Mouse (Mus musculus): Measurements from ENCODE around the gene Fbxo11. TPM values are rescaled to one million over a fixed set of nuclear protein-coding genes. Genes with fewer than 3 reads are reported as not detected.
"Not testable (repeated sequence)": the region's sequence is repeated elsewhere in the genome, so short reads cannot be mapped to it uniquely, and the experiment has no call there.

Fbxo11 gene
- polyA plus RNA-seq, 1 experiment from 2014 or later, result 10.0 TPM

DNA sequence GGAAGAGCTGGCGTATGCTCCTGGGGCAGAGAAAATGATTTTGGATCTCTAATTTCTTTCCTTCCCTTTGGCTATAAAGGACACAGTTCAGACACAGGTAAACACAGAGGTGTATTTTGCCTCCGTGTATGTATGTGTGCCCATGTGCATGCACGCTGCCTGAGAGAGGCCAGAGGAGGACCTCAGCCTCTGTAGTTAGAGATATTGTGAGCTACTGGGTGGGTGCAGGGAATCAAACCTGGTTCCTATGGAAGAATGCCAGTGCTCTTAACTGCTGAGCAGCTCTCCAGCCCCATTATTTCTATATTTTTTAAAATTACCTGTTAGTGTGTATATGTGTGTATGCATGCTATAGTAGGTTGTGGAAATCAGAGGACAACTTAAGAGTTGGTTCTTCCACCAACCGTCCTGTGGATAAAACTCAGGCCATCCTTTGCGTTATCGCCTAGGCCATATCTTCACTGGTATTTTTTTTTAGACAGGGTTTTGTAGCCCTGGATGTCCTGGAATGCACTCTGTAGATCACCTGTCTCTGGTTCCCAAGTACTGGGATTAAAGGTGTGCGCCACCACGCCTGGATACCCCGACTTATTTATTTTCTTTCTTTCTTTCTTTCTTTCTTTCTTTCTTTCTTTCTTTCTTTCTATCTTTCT lies 88.8 kb downstream of the Fbxo11 start:
- Histone ChIP-seq H3K27me3 (ENCODE audit: control insufficient read depth, insufficient read depth, low read length) (no peaks in the 10 kb centered on the region), H3K4me1 (ENCODE audit: control insufficient read depth, insufficient read depth, low read length) (peaks cover 15% of the 10 kb centered on the region), H3K9ac (ENCODE audit: low read length) (peak overlapping the region; percentile 86), H3K36me3 (ENCODE audit: control insufficient read depth, insufficient read depth) (0 out of 2 replicates have a peak, but pooled peaks cover 3% of the 10 kb centered on the region), H3K4me2 (ENCODE audit: low read depth, low read length) (peak overlapping the region; percentile 82), H3K9me3 (replicated peaks; ENCODE audit: control insufficient read depth, low read length) (no peaks in the 10 kb centered on the region), H3K4me3 (ENCODE audit: low read length) (peak overlapping the region; percentile 85), H3K27ac (ENCODE audit: low read length) (no peak overlapping the region)
- ATAC-seq (replicated peaks; ENCODE audit: extremely low read depth, insufficient read depth, low FRiP score), result no peak
- 65% methylated on average over 9 of the region's 9 CpGs for WGBS

- H3K4me1 ChIP-seq (ENCODE audit: control insufficient read depth, insufficient read depth, low read length), result peaks cover 15% of the 10 kb centered on the region
- H3K27me3 ChIP-seq (ENCODE audit: control insufficient read depth, insufficient read depth, low read length), result no peaks in the 10 kb centered on the region
- ATAC-seq (replicated peaks; ENCODE audit: extremely low read depth, insufficient read depth, low FRiP score), result peak; percentile 40
- under 1% methylated on average over 56 of the region's 68 CpGs for WGBS
- no peaks in the 10 kb centered on the region for H3K36me3 ChIP-seq (ENCODE audit: control insufficient read depth, insufficient read depth)
- H3K9ac ChIP-seq (ENCODE audit: low read length), result peak overlapping the region; percentile 86
- H3K4me3 ChIP-seq (ENCODE audit: low read length), result peak overlapping the region; percentile 85
- no peaks in the 10 kb centered on the region for H3K9me3 ChIP-seq (replicated peaks; ENCODE audit: control insufficient read depth, low read length)
- peak overlapping the region; percentile 82 for H3K4me2 ChIP-seq (ENCODE audit: low read depth, low read length)
- peak overlapping the region; percentile 80 for H3K27ac ChIP-seq (ENCODE audit: low read length)
Observed at GRCm38 (mm10) chr17:87975229-87975853, 89.8 kb downstream of the Fbxo11 start.

DNA sequence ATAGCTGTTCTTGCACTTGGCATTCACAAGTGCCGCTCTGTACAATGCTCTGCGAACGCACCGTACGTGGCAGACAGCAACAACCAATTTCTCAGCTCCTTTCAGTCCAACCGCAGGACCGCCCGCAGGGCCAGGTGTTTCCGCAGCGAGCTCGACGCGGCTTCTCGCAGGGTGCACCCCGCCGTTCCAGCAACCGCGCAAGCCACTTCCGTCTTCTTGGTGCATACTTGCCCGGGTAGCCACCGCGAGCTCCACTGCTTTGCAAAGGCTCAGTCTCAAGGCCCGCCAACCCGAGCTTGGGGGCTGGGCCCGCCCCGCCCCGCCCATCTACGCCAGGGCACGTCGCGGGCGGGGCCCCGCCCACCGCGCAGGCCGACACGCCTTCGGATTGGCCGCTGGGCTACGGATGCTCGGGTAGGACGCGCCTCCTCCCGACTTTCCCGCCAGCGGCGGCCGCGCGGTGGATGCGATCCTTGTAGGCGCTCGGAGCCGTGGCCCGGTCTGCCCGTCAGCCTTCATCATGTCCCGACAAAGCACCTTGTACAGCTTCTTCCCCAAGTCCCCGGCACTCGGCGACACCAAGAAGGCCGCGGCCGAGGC lies 90.4 kb downstream of the Fbxo11 start, which contains the start of gene Msh6:
Msh6 (plus strand) TSS at position 434 of the 600 bp plus-strand sequence.
- H3K9ac ChIP-seq (ENCODE audit: low read length), result peak within 1 kb of the TSS; percentile 86
- peak within 1 kb of the TSS; percentile 85 for H3K27ac ChIP-seq (ENCODE audit: low read length)
- ATAC-seq (replicated peaks; ENCODE audit: extremely low read depth, insufficient read depth, low FRiP score), result peak; percentile 99
- no peaks in the 10 kb centered on the region for H3K27me3 ChIP-seq (ENCODE audit: control insufficient read depth, insufficient read depth, low read length)
- H3K4me3 ChIP-seq (ENCODE audit: low read length), result peak within 1 kb of the TSS; percentile 85
- no peaks in the 10 kb centered on the region for H3K9me3 ChIP-seq (replicated peaks; ENCODE audit: control insufficient read depth, low read length)
- H3K4me1 ChIP-seq (ENCODE audit: control insufficient read depth, insufficient read depth, low read length), result peaks cover 15% of the 10 kb centered on the region
- H3K4me2 ChIP-seq (ENCODE audit: low read depth, low read length), result peak within 1 kb of the TSS; percentile 82
- no peaks in the 10 kb centered on the region for H3K36me3 ChIP-seq (ENCODE audit: control insufficient read depth, insufficient read depth)
- under 1% methylated on average over 63 of the region's 63 CpGs for WGBS

DNA sequence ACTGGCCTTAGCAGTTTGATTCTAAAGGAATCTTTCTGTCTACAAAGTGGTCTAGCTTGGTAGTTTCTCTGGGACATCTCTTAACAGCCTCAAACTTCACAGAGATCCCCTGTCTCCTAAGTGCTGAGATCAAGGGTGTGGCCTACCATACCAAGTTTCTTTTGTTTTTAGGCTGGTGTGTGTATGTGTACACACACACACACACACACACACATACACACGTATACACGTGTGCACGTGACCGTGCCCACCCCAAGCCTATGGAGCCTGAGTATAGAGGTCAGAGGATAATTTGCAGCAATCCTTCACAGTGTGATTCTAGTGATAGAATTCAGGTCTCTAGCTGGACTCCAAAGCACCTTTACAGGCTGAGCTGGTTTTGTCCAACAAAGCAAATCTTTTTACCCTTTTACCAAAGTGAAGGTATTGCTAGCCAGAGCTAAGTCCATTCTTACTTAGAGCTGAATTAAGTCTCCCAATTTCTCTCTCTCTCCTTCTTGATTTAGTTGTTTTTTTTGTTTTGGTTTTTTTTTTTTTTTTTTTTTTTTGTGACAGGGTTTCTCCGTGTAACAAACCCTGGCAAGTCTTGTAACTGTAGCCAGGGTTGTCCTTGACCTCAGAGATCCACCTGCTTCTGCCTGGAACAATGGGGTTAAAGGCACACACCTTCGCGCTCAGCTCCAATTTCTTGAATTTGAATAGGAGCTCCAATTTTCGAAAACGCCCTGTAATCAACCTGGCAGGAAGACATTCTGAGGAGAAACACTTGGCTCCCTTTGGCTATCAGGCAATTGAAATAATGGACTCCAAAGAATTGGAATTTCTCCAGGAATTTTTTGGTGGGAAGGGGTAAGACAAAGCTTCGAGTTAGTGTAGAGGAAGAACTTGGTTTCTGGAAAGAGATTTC lies 91.6 kb downstream of the Fbxo11 start:
- ATAC-seq (replicated peaks; ENCODE audit: extremely low read depth, insufficient read depth, low FRiP score), result no peak
- peaks cover 15% of the 10 kb centered on the region for H3K4me1 ChIP-seq (ENCODE audit: control insufficient read depth, insufficient read depth, low read length)
- peak overlapping the region; percentile 85; the same call in 1 of the 2 replicates for H3K27ac ChIP-seq (ENCODE audit: low read length)
- H3K4me2 ChIP-seq (ENCODE audit: low read depth, low read length), result peak overlapping the region; percentile 82
- no peaks in the 10 kb centered on the region for H3K9me3 ChIP-seq (replicated peaks; ENCODE audit: control insufficient read depth, low read length)
- H3K27me3 ChIP-seq (ENCODE audit: control insufficient read depth, insufficient read depth, low read length), result no peaks in the 10 kb centered on the region
- WGBS, result 74% methylated on average over 10 of the region's 10 CpGs
- H3K36me3 ChIP-seq (ENCODE audit: control insufficient read depth, insufficient read depth), result no peaks in the 10 kb centered on the region
- no peak overlapping the region; the same call in 1 of the 2 replicates for H3K4me3 ChIP-seq (ENCODE audit: low read length)
- H3K9ac ChIP-seq (ENCODE audit: low read length), result no peak overlapping the region

DNA sequence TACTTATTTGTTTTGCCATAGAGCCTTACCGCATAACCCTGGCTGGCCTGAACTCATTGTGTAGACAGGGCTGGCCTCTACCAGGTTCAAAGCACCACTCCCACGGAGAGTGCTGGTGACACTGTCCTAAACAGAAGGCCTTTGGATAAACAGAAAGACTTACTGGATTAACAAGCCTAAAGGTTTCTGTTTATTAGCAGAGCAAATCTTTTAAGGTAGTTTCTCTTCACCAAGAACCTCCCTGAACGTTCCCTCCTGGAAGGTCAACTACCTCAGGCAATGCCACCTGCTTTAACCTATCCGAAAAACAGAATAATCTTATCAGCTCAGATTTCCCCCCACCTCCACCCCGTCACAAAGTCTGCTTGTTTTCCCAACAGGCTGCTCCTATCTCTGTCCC lies 92.2 kb downstream of the Fbxo11 start:
- Histone ChIP-seq H3K4me1 (ENCODE audit: control insufficient read depth, insufficient read depth, low read length) (peaks cover 15% of the 10 kb centered on the region), H3K9ac (ENCODE audit: low read length) (no peak overlapping the region), H3K4me3 (ENCODE audit: low read length) (no peak overlapping the region), H3K9me3 (replicated peaks; ENCODE audit: control insufficient read depth, low read length) (no peaks in the 10 kb centered on the region), H3K36me3 (ENCODE audit: control insufficient read depth, insufficient read depth) (no peaks in the 10 kb centered on the region), H3K4me2 (ENCODE audit: low read depth, low read length) (no peak overlapping the region), H3K27ac (ENCODE audit: low read length) (no peak overlapping the region), H3K27me3 (ENCODE audit: control insufficient read depth, insufficient read depth, low read length) (no peaks in the 10 kb centered on the region)
- no peak for ATAC-seq (replicated peaks; ENCODE audit: extremely low read depth, insufficient read depth, low FRiP score)
- 57% methylated on average over 5 of the region's 5 CpGs for WGBS

DNA sequence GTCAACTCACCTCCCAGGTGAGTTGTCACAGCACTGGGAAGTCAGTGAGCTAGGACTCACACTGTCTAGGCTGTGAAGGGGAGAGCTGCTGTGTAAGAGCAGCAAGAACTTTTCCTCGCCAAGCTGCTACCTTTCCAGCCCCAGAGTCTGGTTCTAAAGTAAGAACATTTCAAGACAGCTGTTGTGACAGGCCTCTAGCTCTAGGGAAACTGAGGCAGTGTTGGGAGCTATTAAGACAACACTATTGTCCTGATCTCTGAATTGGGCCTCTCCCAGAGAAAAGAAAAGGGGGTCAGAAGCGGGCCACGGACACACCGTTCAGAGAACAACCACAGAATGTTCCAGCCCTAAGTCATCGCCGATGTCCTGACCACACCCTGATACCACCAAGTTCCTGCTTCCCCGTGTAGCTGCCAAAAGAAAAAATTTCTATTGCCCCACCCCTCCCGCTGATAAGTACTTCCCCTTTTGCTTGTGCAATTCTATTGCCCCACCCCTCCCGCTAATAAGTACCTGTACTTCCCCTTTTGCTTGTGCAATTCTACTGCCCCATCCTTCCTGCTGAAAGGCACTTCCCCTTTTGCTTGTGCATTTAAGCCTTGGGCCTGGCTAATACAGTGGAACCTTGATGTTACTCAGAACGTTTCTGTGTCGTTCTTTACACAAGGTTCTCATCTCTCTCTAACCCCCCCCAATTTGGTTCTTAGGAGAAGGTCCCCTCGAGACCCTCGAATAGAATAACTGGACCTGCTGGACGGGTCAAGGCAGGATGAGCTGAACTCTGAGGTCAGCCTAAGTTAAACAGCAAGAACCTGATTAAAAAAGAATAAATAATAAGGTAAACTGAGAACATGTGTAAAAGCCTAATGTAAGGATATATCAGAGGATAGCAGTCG lies 93.1 kb downstream of the Fbxo11 start:
- H3K27ac ChIP-seq (ENCODE audit: low read length); H3K36me3 ChIP-seq (ENCODE audit: control insufficient read depth, insufficient read depth); H3K27me3 ChIP-seq (ENCODE audit: control insufficient read depth, insufficient read depth, low read length); H3K9me3 ChIP-seq (replicated peaks; ENCODE audit: control insufficient read depth, low read length); H3K4me3 ChIP-seq (ENCODE audit: low read length); H3K9ac ChIP-seq (ENCODE audit: low read length); ATAC-seq (replicated peaks; ENCODE audit: extremely low read depth, insufficient read depth, low FRiP score); H3K4me2 ChIP-seq (ENCODE audit: low read depth, low read length): not testable (repeated sequence)
- 76% methylated on average over 15 of the region's 15 CpGs for WGBS
- H3K4me1 ChIP-seq (ENCODE audit: control insufficient read depth, insufficient read depth, low read length), result peaks cover 15% of the 10 kb centered on the region

DNA sequence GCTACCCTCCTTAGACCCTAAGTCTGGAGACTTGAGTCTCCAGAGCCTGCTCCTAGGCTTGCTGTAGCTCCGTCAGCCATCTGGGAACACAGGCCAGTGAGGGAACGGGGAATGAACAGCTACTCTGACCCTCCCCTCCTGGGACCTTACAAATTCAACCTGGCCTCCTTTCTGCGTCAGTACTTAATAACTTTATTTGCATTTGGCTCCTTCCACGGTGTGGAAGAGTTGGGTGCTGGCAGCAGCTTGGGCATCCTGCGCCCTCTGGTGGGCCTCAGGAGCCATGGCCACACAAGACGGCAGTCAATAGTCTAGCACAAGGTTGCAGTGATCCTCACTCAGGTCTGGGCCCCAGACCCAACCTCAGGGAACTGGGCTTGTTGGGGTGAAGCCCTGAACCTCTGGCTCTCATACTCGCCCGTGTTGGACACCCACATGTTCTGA lies 96.6 kb downstream of the Fbxo11 start:
- ATAC-seq (replicated peaks; ENCODE audit: extremely low read depth, insufficient read depth, low FRiP score), result peak; percentile 65
- not testable (repeated sequence) for H3K27me3 ChIP-seq (ENCODE audit: control insufficient read depth, insufficient read depth, low read length); H3K36me3 ChIP-seq (ENCODE audit: control insufficient read depth, insufficient read depth); H3K27ac ChIP-seq (ENCODE audit: low read length); H3K9me3 ChIP-seq (replicated peaks; ENCODE audit: control insufficient read depth, low read length); H3K4me1 ChIP-seq (ENCODE audit: control insufficient read depth, insufficient read depth, low read length); H3K9ac ChIP-seq (ENCODE audit: low read length); H3K4me3 ChIP-seq (ENCODE audit: low read length); H3K4me2 ChIP-seq (ENCODE audit: low read depth, low read length)
- 30% methylated on average over 6 of the region's 8 CpGs for WGBS

Data from heart, embryonic 16.5 days (tissue).